Mouse (Mus musculus) olfactory bulb, adult 2 months (tissue): Measurements from ENCODE around the gene Ptn. TPM values are rescaled to one million over a fixed set of nuclear protein-coding genes. Genes with fewer than 3 reads are reported as not detected.
"Not testable (repeated sequence)": the region's sequence is repeated elsewhere in the genome, so short reads cannot be mapped to it uniquely, and the experiment has no call there.

Source experiments
- H3K27ac ChIP-seq: fragments of 200-500 bp; 2 replicates; pipeline ENCODE4 v1.5.1; 2012; ENCODE audit warnings: low read depth, low read length; ENCODE audit not compliant: insufficient read depth
- H3K4me1 ChIP-seq: fragments of 200-500 bp; 2 replicates; pipeline ENCODE4 v1.6.1; 2012; ENCODE audit warnings: low read length; ENCODE audit not compliant: control insufficient read depth, insufficient read depth
- H3K4me3 ChIP-seq: fragments of 200-500 bp; 2 replicates; pipeline ENCODE4 v1.5.1; 2012; ENCODE audit warnings: mild to moderate bottlenecking, low read depth, low read length, moderate library complexity; ENCODE audit not compliant: insufficient read depth
- CTCF ChIP-seq: fragments of 200-500 bp; IDR thresholded peaks from 2 replicates; pipeline ENCODE4 v1.5.1; 2012; ENCODE audit warnings: low read depth, mild to moderate bottlenecking, low read length, moderate library complexity; ENCODE audit not compliant: insufficient read depth
- POLR2A ChIP-seq: fragments of 200-500 bp; IDR thresholded peaks from 2 replicates; pipeline ENCODE4 v1.6.1; 2012; ENCODE audit warnings: mild to moderate bottlenecking, low read depth, low read length, moderate library complexity; ENCODE audit not compliant: insufficient read depth
- WGBS: fragments of 180-500 bp; shearing (Covaris S2); methylation state at CpG from one replicate; pipeline ENCODE4 v1.1.7; 2018; 5-methylcytosine and 5-hydroxymethylcytosine counted together
- polyA plus RNA-seq: library from polyadenylated mRNA; stranded (reverse); fragments of >200 nt; gene quantifications from 2 replicates; pipeline ENCODE4 v1.2.4, GENCODE M21; 2012; ENCODE audit warnings: low replicate concordance; ENCODE audit not compliant: missing spikeins, insufficient read depth, insufficient read length

The Ptn gene
- polyA plus RNA-seq, 1 experiment, result 318 TPM

GRCm38 (mm10) chr6:36739811-36740210 is 70.2 kb downstream of the Ptn start:
- no peaks in the 10 kb centered on the region for H3K4me1 ChIP-seq
- no peak overlapping the region for H3K27ac ChIP-seq
- H3K4me3 ChIP-seq, result no peak overlapping the region
- TF ChIP-seq POLR2A, result no peak
- TF ChIP-seq CTCF, result no peak
- WGBS, result 70% methylated on average over 5 of the region's 5 CpGs

GRCm38 (mm10) chr6:36736763-36737162 is 73.3 kb downstream of the Ptn start:
- TF ChIP-seq POLR2A (no peak), CTCF (no peak)
- 48% methylated on average over 2 of the region's 2 CpGs for WGBS
- Histone ChIP-seq H3K4me1 (no peaks in the 10 kb centered on the region), H3K4me3 (no peak overlapping the region), H3K27ac (no peak overlapping the region)

- not testable (repeated sequence) for H3K27ac ChIP-seq, H3K4me3 ChIP-seq, H3K4me1 ChIP-seq
- WGBS, result 64% methylated on average over 4 of the region's 4 CpGs
Observed at GRCm38 (mm10) chr6:36735622-36736021, 74.4 kb downstream of the Ptn start.

- not testable (repeated sequence) for H3K4me3 ChIP-seq, H3K4me1 ChIP-seq, H3K27ac ChIP-seq
- 93% methylated on average over 7 of the region's 7 CpGs for WGBS
Observed at GRCm38 (mm10) chr6:36729811-36730210, 80.2 kb downstream of the Ptn start.

- TF ChIP-seq CTCF, result no peak
- no peak for TF ChIP-seq POLR2A
- WGBS, result 51% methylated on average over 7 of the region's 7 CpGs
- no peak overlapping the region for H3K27ac ChIP-seq
- H3K4me3 ChIP-seq, result no peak overlapping the region
- peaks cover 8% of the 10 kb centered on the region for H3K4me1 ChIP-seq
Observed at GRCm38 (mm10) chr6:36728079-36728478, 81.9 kb downstream of the Ptn start.

GRCm38 (mm10) chr6:36725509-36726160 is 84.4 kb downstream of the Ptn start:
- Histone ChIP-seq H3K27ac (no peak overlapping the region), H3K4me3 (no peak overlapping the region), H3K4me1 (peaks cover 8% of the 10 kb centered on the region)
- TF ChIP-seq CTCF, result no peak
- TF ChIP-seq POLR2A, result no peak
- 71% methylated on average over 3 of the region's 3 CpGs for WGBS

- no peak overlapping the region for H3K27ac ChIP-seq
- TF ChIP-seq CTCF (no peak), POLR2A (no peak)
- peaks cover 5% of the 10 kb centered on the region for H3K4me1 ChIP-seq
- 58% methylated on average over 5 of the region's 5 CpGs for WGBS
- H3K4me3 ChIP-seq, result no peak overlapping the region
Observed at GRCm38 (mm10) chr6:36722769-36723549, 87.1 kb downstream of the Ptn start.

GRCm38 (mm10) chr6:36713329-36713728 is 96.7 kb downstream of the Ptn start:
- 94% methylated on average over 4 of the region's 4 CpGs for WGBS
- no peak for TF ChIP-seq POLR2A
- no peak for TF ChIP-seq CTCF
- H3K4me1 ChIP-seq, result no peaks in the 10 kb centered on the region
- H3K4me3 ChIP-seq, result no peak overlapping the region
- H3K27ac ChIP-seq, result no peak overlapping the region

GRCm38 (mm10) chr6:36695481-36695880 is 114.5 kb downstream of the Ptn start:
- TF ChIP-seq CTCF (no peak), POLR2A (no peak)
- H3K4me3 ChIP-seq, result no peak overlapping the region
- H3K27ac ChIP-seq, result no peak overlapping the region
- 68% methylated on average over 3 of the region's 3 CpGs for WGBS
- no peaks in the 10 kb centered on the region for H3K4me1 ChIP-seq
